Mouse (Mus musculus) hindbrain, postnatal 0 days (tissue): ENCODE measurements around the gene Usp30. TPM values are rescaled to one million over a fixed set of nuclear protein-coding genes. Genes with fewer than 3 reads are reported as not detected.

Source experiments
- ATAC-seq: fragments of 200-750 bp; cut with Nextera tagmentation; 2 replicates; pipeline ENCODE4 v1.8.0; 2017; ENCODE audit warnings: mild to moderate bottlenecking, moderate TSS enrichment, moderate library complexity
- DNase-seq: peaks from one replicate; pipeline ENCODE4 v3.0.0-alpha.2; 2015; ENCODE audit warnings: low spot score
- H3K27ac ChIP-seq: fragments of 300-500 bp; sonication (generic); 2 replicates; pipeline ENCODE4 v1.5.1; 2014; ENCODE audit warnings: mild to moderate bottlenecking
- H3K27me3 ChIP-seq: fragments of 300-500 bp; sonication (generic); 2 replicates; pipeline ENCODE4 v1.6.1; 2014; ENCODE audit warnings: low read length, mixed read lengths; ENCODE audit not compliant: insufficient read depth
- H3K36me3 ChIP-seq: fragments of 300-500 bp; sonication (generic); 2 replicates; pipeline ENCODE4 v1.6.1; 2014; ENCODE audit warnings: low read length, mixed read lengths; ENCODE audit not compliant: insufficient read depth
- H3K4me1 ChIP-seq: fragments of 300-500 bp; sonication (generic); 2 replicates; pipeline ENCODE4 v1.6.1; 2014; ENCODE audit warnings: antibody characterized with exemption, low read length, mixed read lengths; ENCODE audit not compliant: insufficient read depth
- H3K4me2 ChIP-seq: fragments of 300-500 bp; sonication (generic); 2 replicates; pipeline ENCODE4 v1.6.1; 2014; ENCODE audit warnings: low read depth, mild to moderate bottlenecking, low read length, moderate library complexity, mixed read lengths
- H3K4me3 ChIP-seq: fragments of 300-500 bp; sonication (generic); 2 replicates; pipeline ENCODE4 v1.5.1; 2014; ENCODE audit warnings: low read length
- H3K9ac ChIP-seq: fragments of 300-500 bp; sonication (generic); replicated peaks from 2 replicates; pipeline ENCODE4 v1.6.1; 2014; ENCODE audit warnings: mild to moderate bottlenecking, low read length, moderate library complexity, mixed read lengths
- H3K9me3 ChIP-seq: fragments of 300-500 bp; sonication (generic); 2 replicates; pipeline ENCODE4 v1.6.1; 2016; ENCODE audit warnings: low read length, mixed read lengths
- CTCF ChIP-seq: IDR thresholded peaks from 2 replicates; pipeline ENCODE4 v1.5.1; 2016; ENCODE audit warnings: antibody characterized with exemption, control low read depth, low read depth
- WGBS: fragments of 180-500 bp; shearing (Covaris S2); extraction: QIAGEN DNeasy Blood & Tissue Kit; methylation state at CpG from one replicate; pipeline ENCODE4 v1.1.7; 2014; 5-methylcytosine and 5-hydroxymethylcytosine counted together
- polyA plus RNA-seq: library from polyadenylated mRNA; unstranded; fragments of >200 nt; fragmentation: Nextera tagmentation; extraction: Ambion mirVana; gene quantifications from 2 replicates; pipeline ENCODE4 v1.2.1, GENCODE M21; 2015
- total RNA-seq: library from RNA; depleted of rRNA; stranded (reverse); fragments of >200 nt; gene quantifications from 2 replicates; pipeline ENCODE4 v1.2.3, GENCODE M21; 2014

The Usp30 gene
- total and polyA plus RNA-seq, 2 experiments from 2014 or later: 17.6 to 47.2 TPM

GRCm38 (mm10) chr5:114138277-114139164, 73.3 kb downstream of the Usp30 start:
- 43% methylated on average over 21 of the region's 21 CpGs for WGBS
- Histone ChIP-seq H3K4me2 (peak overlapping the region; percentile 34), H3K9ac (0 out of 2 replicates have a peak overlapping the region, but pooled peaks have one; percentile 9), H3K9me3 (no peaks in the 10 kb centered on the region), H3K27ac (peak overlapping the region; percentile 87), H3K36me3 (no peaks in the 10 kb centered on the region), H3K27me3 (no peaks in the 10 kb centered on the region), H3K4me3 (no peak overlapping the region), H3K4me1 (peaks cover 4% of the 10 kb centered on the region)
- ATAC-seq: peak; percentile 41; the same call in 1 of the 2 replicates
- TF ChIP-seq CTCF: no peak
- DNase-seq: peak; percentile 55

- Histone ChIP-seq H3K9ac (0 out of 2 replicates have a peak overlapping the region, but pooled peaks have one; percentile 4), H3K4me3 (no peak overlapping the region), H3K27me3 (no peaks in the 10 kb centered on the region), H3K27ac (peak overlapping the region; percentile 87), H3K9me3 (no peaks in the 10 kb centered on the region), H3K4me2 (peak overlapping the region; percentile 34), H3K4me1 (peaks cover 4% of the 10 kb centered on the region), H3K36me3 (no peaks in the 10 kb centered on the region)
- peak; percentile 93 for ATAC-seq
- peak; percentile 96 for DNase-seq
- 13% methylated on average over 9 of the region's 9 CpGs for WGBS
- TF ChIP-seq CTCF: no peak
Measured at GRCm38 (mm10) chr5:114139175-114139574, 73.9 kb downstream of the Usp30 start.

- Histone ChIP-seq H3K27me3 (no peaks in the 10 kb centered on the region), H3K9me3 (no peaks in the 10 kb centered on the region), H3K4me1 (no peaks in the 10 kb centered on the region), H3K4me3 (no peak within 1 kb of the TSS), H3K4me2 (no peak within 1 kb of the TSS), H3K36me3 (no peaks in the 10 kb centered on the region), H3K9ac (no peak within 1 kb of the TSS), H3K27ac (no peak within 1 kb of the TSS)
- TF ChIP-seq CTCF: no peak
- ATAC-seq (no peak), DNase-seq (no peak)
- 46% methylated on average over 19 of the region's 19 CpGs for WGBS
Measured at GRCm38 (mm10) chr5:114146028-114146888, 81.0 kb downstream of the Usp30 start, which contains the start of gene Acacb. TSS of gene Acacb (plus strand) at chr5:114146535.

GRCm38 (mm10) chr5:114147043-114147972, 82.0 kb downstream of the Usp30 start:
- Histone ChIP-seq H3K4me3 (no peak overlapping the region), H3K9me3 (no peaks in the 10 kb centered on the region), H3K9ac (no peak overlapping the region), H3K4me2 (no peak overlapping the region), H3K4me1 (no peaks in the 10 kb centered on the region), H3K27me3 (no peaks in the 10 kb centered on the region), H3K36me3 (no peaks in the 10 kb centered on the region), H3K27ac (no peak overlapping the region)
- no peak for DNase-seq
- ATAC-seq: no peak
- 83% methylated on average over 14 of the region's 14 CpGs for WGBS
- no peak for TF ChIP-seq CTCF

GRCm38 (mm10) chr5:114152359-114153092, 87.3 kb downstream of the Usp30 start:
- Histone ChIP-seq H3K4me3 (no peak overlapping the region), H3K36me3 (no peaks in the 10 kb centered on the region), H3K9me3 (no peaks in the 10 kb centered on the region), H3K4me2 (no peak overlapping the region), H3K4me1 (no peaks in the 10 kb centered on the region), H3K9ac (no peak overlapping the region), H3K27ac (no peak overlapping the region), H3K27me3 (no peaks in the 10 kb centered on the region)
- DNase-seq (no peak), ATAC-seq (no peak)
- 80% methylated on average over 12 of the region's 12 CpGs for WGBS
- no peak for TF ChIP-seq CTCF
